Mouse (Mus musculus) lung, postnatal 0 days (tissue): ENCODE data around the gene Cacna1a.

ENCODE experiments used
- CTCF ChIP-seq: IDR thresholded peaks from 2 replicates; pipeline ENCODE4 v1.5.1; 2016; ENCODE audit warnings: antibody characterized with exemption, mild to moderate bottlenecking
- EP300 ChIP-seq: IDR thresholded peaks from 2 replicates; pipeline ENCODE4 v1.6.1; 2016; ENCODE audit warnings: antibody characterized with exemption, mild to moderate bottlenecking, control low read depth

DNA sequence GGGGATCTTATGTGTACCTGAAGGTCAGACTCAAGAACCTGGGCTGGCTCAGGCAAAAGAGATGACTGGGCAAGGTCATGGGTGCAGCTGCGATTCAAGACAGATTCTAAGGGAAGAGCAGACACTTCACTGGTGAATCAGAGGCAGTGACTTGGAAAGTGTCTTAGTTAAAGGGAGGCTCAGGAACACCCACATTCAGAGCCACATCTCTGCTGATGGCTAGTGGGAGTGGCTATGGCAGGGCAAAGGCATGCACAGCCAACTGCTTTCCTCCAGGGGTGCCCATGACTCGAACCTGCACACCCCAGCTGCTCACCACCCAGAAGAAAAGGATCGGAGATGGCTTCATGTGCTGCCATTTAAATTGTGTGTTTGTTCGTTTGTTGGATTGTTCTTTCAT, 169.7 kb downstream of the Cacna1a start:
- TF ChIP-seq EP300 (no peak), CTCF (no peak)
